Mouse (Mus musculus) heart, adult 2 months (tissue): ENCODE results near the gene Oxct2a. TPM values are rescaled to one million over a fixed set of nuclear protein-coding genes. Genes with fewer than 3 reads are reported as not detected.

Experiments
- DNase-seq, 2 experiments: peaks; one replicate each; pipeline ENCODE4 v3.0.0; 2021
- H3K27ac ChIP-seq: fragments of 200-600 bp; 2 replicates; pipeline ENCODE4 v1.8.1; 2022
- H3K27me3 ChIP-seq: fragments of 200-500 bp; 2 replicates; pipeline ENCODE4 v1.6.1; 2012; ENCODE audit warnings: mild to moderate bottlenecking, low read length, inconsistent platforms, mixed read lengths; ENCODE audit not compliant: control insufficient read depth, insufficient read depth
- H3K36me3 ChIP-seq: fragments of 200-500 bp; 2 replicates; pipeline ENCODE4 v1.6.1; 2012; ENCODE audit warnings: low read length, inconsistent platforms; ENCODE audit not compliant: control insufficient read depth, insufficient read depth
- H3K4me1 ChIP-seq: fragments of 200-500 bp; 2 replicates; pipeline ENCODE4 v1.6.1; 2011; ENCODE audit warnings: low read length; ENCODE audit not compliant: control insufficient read depth, insufficient read depth
- H3K4me3 ChIP-seq: fragments of 200-600 bp; 2 replicates; pipeline ENCODE4 v1.8.1; 2022
- H3K79me2 ChIP-seq: fragments of 200-500 bp; replicated peaks from 2 replicates; pipeline ENCODE4 v1.6.1; 2012; ENCODE audit warnings: mild to moderate bottlenecking, inconsistent platforms, low read length, moderate library complexity, mixed read lengths; ENCODE audit not compliant: control insufficient read depth, insufficient read depth
- H3K9ac ChIP-seq: fragments of 200-500 bp; 2 replicates; pipeline ENCODE4 v1.6.1; 2012; ENCODE audit warnings: low read depth, mild to moderate bottlenecking, control low read depth, inconsistent platforms, low read length, mixed read lengths
- CTCF ChIP-seq: fragments of 200-600 bp; IDR thresholded peaks from 2 replicates; pipeline ENCODE4 v1.8.1; 2022; ENCODE audit warnings: antibody characterized with exemption, mild to moderate bottlenecking, moderate library complexity
- EP300 ChIP-seq: fragments of 200-500 bp; IDR thresholded peaks from 2 replicates; pipeline ENCODE4 v1.6.1; 2011; ENCODE audit warnings: low read depth, low read length, control low read depth; ENCODE audit not compliant: insufficient read depth
- POLR2A ChIP-seq: fragments of 200-500 bp; IDR thresholded peaks from 2 replicates; pipeline ENCODE4 v1.6.1; 2011; ENCODE audit warnings: mild to moderate bottlenecking, low read depth, low read length, control low read depth; ENCODE audit not compliant: insufficient read depth
- WGBS: fragments of 180-500 bp; shearing (Covaris S2); methylation state at CpG from one replicate; pipeline ENCODE4 v1.1.7; 2018; 5-methylcytosine and 5-hydroxymethylcytosine counted together
- intact Hi-C: fragments of 180-260 bp; cut with DNase I; formaldehyde crosslinking; loops from one replicate; pipeline ENCODE4 v1.15.1; 2025
- polyA plus RNA-seq: library from polyadenylated mRNA; depleted of rRNA; stranded (reverse); fragments of >200 nt; gene quantifications from 2 replicates; pipeline ENCODE4 v1.2.3, GENCODE M21; 2012
- total RNA-seq, 2 experiments: library from RNA; stranded (reverse); gene quantifications; 2 replicates each; pipeline ENCODE4 v1.2.3; 2021

The Oxct2a gene
- total and polyA plus RNA-seq, 3 experiments, result 0.06 TPM; not detected in 2

DNA sequence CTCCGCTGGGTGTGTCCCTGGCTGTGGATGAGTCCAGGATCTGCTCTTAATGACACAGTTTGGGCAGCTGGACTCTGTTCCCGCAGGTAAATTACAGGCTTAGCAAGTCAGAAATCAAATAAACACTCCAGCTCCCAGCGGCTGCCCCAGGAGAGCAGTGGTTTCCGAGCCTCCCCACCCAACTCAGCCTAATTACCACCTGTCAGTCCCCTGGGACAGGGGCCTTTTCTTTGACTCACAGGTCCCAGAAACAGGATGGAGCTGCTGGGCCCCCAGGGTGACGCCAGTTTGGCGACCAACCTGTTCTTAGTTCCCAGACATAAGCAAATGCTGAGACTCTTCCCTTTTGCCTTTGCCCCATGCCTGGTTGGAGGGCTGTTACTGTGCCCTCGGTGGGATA is 11.6 kb downstream of the Oxct2a start:
- 93% methylated on average over 7 of the region's 7 CpGs for WGBS
- Histone ChIP-seq H3K27me3 (no peaks in the 10 kb centered on the region), H3K36me3 (no peaks in the 10 kb centered on the region), H3K79me2 (no peaks in the 10 kb centered on the region), H3K4me3 (no peak overlapping the region), H3K27ac (no peak overlapping the region), H3K4me1 (no peaks in the 10 kb centered on the region), H3K9ac (no peak overlapping the region)
- TF ChIP-seq POLR2A (no peak), CTCF (no peak), EP300 (no peak)
- DNase-seq, result no peak
- intact Hi-C loops, result no loop called here

DNA sequence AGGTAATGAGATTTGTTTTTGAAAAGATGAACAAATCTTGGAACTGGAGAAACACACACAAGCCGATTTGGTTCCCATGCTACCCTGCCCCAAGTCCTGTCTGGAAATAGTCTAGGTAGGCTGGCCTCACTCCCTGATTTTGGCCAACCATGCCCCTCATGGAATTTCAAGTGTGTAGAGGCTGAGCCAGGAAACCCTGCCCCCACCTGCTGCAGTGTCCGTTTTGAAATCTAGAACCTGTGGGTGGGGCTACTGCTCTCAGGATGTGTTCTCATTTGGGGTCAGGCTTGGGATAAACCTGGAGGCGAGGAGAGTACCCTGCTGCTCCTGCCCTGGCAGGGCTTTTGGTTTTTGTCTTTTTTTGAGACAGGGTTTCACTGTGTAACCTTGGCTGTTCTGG is 15.1 kb downstream of the Oxct2a start:
- no peak overlapping the region for H3K27ac ChIP-seq

DNA sequence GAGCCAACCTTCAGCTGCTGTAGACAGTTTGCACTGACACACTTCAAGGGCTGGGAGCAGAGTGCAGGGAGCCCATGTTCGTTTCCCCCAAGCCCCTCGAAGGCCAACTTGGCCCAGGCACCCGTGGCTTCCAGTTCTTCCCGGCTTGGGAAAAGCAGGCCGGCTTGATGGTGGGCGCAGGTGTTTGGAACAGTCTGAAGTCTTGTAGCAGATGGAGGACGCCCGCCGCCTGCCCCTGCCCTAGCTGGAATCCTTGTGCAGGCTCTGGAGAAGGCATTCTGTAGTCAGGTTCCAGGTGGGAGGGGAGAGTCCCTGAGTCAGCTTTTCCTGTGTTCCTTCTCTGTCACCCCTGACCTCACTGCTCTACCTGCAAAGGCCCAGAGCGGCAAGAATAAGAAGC is 16.4 kb downstream of the Oxct2a start:
- peaks cover 1% of the 10 kb centered on the region; the same call in 1 of the 2 replicates for H3K4me1 ChIP-seq
- H3K27ac ChIP-seq, result no peak overlapping the region
- no peak overlapping the region for H3K4me3 ChIP-seq
- no peaks in the 10 kb centered on the region for H3K79me2 ChIP-seq
- H3K9ac ChIP-seq, result no peak overlapping the region
- TF ChIP-seq CTCF (no peak), POLR2A (no peak), EP300 (no peak)
- no peaks in the 10 kb centered on the region for H3K36me3 ChIP-seq
- intact Hi-C loops, result loop anchor here (5.0 to 10.0 kb wide), 5 partner anchors 50 to 588 kb away; no protein-coding TSS in a partner anchor
- 86% methylated on average over 10 of the region's 10 CpGs for WGBS
- no peak for DNase-seq
- H3K27me3 ChIP-seq, result no peaks in the 10 kb centered on the region

More for the DNA sequence above, 15.1 kb downstream of the Oxct2a start:
- DNase-seq, result peak in 1 of 2 experiments; percentile 28
- Histone ChIP-seq H3K4me3 (no peak overlapping the region), H3K9ac (no peak overlapping the region), H3K27me3 (no peaks in the 10 kb centered on the region), H3K4me1 (peaks cover 1% of the 10 kb centered on the region; the same call in 1 of the 2 replicates), H3K36me3 (no peaks in the 10 kb centered on the region), H3K79me2 (no peaks in the 10 kb centered on the region)
- TF ChIP-seq CTCF (no peak), POLR2A (no peak), EP300 (0 out of 2 replicates have a peak, but pooled peaks have one; percentile 64)
- intact Hi-C loops, result loop anchor here (5.0 to 10.0 kb wide), 5 partner anchors 49 to 587 kb away; no protein-coding TSS in a partner anchor
- 25% methylated on average over 3 of the region's 3 CpGs for WGBS

DNA sequence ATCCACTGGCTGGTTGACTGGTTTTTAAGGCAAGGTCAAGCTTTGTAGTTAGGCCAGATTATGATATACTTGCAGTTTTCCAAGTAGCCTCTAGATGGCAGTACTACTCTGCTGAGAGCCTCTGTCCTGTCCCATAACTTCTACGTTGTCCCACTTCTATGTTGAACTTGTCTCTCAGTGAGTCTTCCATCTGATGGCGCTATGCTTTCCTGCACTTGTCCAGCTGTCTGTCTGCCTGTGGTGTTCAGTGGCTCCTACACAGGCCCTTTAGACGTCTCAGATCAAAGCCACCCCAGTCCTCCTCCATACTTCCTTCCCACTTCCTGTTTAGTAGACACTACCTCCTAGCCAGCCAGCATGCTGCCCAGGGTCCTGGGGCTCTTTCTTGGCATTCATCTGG is 17.6 kb downstream of the Oxct2a start:
- no peak for TF ChIP-seq EP300
- TF ChIP-seq CTCF, result peak; percentile 89
- Histone ChIP-seq H3K27me3 (no peaks in the 10 kb centered on the region), H3K9ac (no peak overlapping the region), H3K27ac (no peak overlapping the region), H3K36me3 (no peaks in the 10 kb centered on the region), H3K4me3 (no peak overlapping the region), H3K4me1 (peaks cover 1% of the 10 kb centered on the region; the same call in 1 of the 2 replicates), H3K79me2 (no peaks in the 10 kb centered on the region)
- intact Hi-C loops, result loop anchor here (5.0 to 10.0 kb wide), 5 partner anchors 52 to 589 kb away; no protein-coding TSS in a partner anchor
- WGBS, result 10% methylated on average over 3 of the region's 3 CpGs
- DNase-seq, result peak; percentile 19 to 49

DNA sequence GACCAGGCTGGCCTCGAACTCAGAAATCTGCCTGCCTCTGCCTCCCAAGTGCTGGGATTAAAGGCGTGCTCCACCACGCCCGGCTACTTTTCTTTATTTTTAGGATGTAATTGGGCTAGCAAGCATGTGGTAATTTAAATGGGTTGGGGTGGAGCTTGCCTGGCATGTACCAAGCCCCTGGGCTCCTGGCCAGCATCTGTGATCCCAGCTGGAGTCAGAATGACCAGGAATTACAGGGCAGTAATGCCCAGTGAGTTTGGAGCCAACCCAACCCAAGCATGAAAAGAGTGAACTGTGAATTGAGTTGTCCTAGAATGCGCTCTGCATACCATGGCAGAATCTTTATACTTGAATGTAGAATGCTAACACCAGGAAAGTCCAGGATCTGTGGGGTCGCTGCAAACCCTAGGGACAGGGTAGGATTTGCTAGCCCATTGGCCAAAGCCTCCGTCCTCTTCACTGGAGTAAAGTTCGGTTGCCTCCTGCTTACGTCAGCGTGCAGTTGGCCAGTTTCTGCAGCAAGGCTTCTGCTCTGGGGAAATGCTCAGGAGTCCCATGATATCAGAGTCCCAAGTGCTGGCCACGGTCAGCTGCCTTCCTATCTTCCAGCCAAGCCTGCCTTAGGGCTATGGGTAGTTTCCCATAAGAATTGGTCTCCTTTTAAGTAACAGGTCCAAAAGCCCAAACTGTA is 24.3 kb downstream of the Oxct2a start:
- peak; percentile 49 to 70 for DNase-seq
- no peaks in the 10 kb centered on the region for H3K27me3 ChIP-seq
- TF ChIP-seq POLR2A, result no peak
- 0 out of 2 replicates have a peak, but pooled peaks have one; percentile 7 for TF ChIP-seq EP300
- TF ChIP-seq CTCF, result no peak
- no peak overlapping the region; the same call in 1 of the 2 replicates for H3K27ac ChIP-seq
- H3K4me3 ChIP-seq, result no peak overlapping the region
- no peaks in the 10 kb centered on the region for H3K79me2 ChIP-seq
- peaks cover 5% of the 10 kb centered on the region; the same call in 1 of the 2 replicates for H3K36me3 ChIP-seq
- peaks cover 2% of the 10 kb centered on the region; the same call in 1 of the 2 replicates for H3K4me1 ChIP-seq
- intact Hi-C loops, result no loop called here
- H3K9ac ChIP-seq, result no peak overlapping the region
- 57% methylated on average over 11 of the region's 11 CpGs for WGBS

DNA sequence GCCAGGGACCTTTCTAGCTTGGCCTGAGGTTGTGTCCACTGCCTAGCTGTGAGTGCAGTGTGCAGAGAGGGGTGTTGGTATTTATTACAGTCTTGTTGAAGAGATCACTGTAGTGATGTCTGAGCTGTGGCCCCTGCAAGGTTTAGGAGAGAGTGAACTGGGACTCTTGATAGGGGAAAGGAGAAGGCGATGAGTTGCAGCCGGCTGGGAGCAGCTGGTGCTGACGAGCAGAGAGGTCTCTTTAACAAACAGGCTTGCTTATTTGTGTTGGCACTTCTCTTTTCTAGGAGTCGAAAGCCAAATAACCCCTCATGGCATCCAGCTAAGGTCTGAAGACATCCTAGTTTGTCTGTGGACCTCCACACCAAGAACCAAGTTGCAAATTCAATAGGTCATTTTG is 25.2 kb downstream of the Oxct2a start:
- H3K4me3 ChIP-seq, result no peak overlapping the region
- no peaks in the 10 kb centered on the region for H3K27me3 ChIP-seq
- no peak overlapping the region for H3K9ac ChIP-seq
- peak in 1 of 2 experiments; percentile 39 for DNase-seq
- peaks cover 2% of the 10 kb centered on the region; the same call in 1 of the 2 replicates for H3K4me1 ChIP-seq
- TF ChIP-seq EP300, result no peak
- no peak for TF ChIP-seq CTCF
- TF ChIP-seq POLR2A, result no peak
- H3K36me3 ChIP-seq, result peaks cover 7% of the 10 kb centered on the region
- 56% methylated on average over 4 of the region's 4 CpGs for WGBS
- no peaks in the 10 kb centered on the region for H3K79me2 ChIP-seq
- no peak overlapping the region for H3K27ac ChIP-seq
- intact Hi-C loops, result no loop called here
